Mouse (Mus musculus): ENCODE measurements around the gene Syce2.
A peak's percentile ranks its signal among the peaks of the same experiment; 100 is the strongest.

DNA sequence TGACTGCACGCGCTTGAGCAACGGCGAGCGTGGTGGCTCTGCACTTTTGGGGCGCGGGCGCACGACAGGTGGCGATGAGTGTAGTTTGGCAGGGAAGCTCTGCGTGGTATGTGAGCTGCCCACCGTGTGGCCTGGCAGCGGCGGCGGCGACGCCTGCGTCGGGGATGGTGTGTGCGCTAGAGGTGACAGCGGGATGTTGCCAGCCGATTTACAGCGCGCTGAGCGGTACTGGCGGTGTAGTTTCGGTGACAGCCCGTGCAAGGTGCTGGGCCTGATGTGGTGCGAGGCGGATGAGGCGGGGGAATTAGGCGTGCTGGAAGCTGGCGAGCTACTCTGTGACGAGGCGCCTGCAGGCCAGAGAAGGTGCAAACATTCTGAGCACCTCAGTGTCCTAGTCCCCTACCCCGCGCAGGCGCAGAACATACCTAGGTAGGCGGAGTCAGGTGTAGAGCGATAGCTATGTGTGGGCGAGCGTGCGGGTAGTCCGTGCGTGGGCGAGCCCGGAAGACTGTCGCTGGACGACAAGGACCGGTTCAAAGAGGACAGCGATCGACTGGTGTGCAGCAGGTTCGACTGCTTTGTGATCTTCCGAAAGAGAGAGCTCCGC, 41.1 kb downstream of the Syce2 start:
- TF ChIP-seq GATA2 (IDR thresholded peaks at IDR 0.05; ENCODE audit: borderline replicate concordance, low read depth, low read length) (no peak), CTCF (IDR thresholded peaks at IDR 0.05; ENCODE audit: low read depth, low read length) (no peak), GATA1 (IDR thresholded peaks at IDR 0.05; ENCODE audit: borderline replicate concordance, low read length) (no peak), TAL1 (conservative IDR thresholded peaks at IDR 0.05; ENCODE audit: low read depth, low read length) (no peak), POLR2AphosphoS5 (IDR thresholded peaks at IDR 0.05; ENCODE audit: insufficient replicate concordance, low read depth, low read length) (peak; percentile 95)
